Mouse (Mus musculus): ENCODE measurements around the gene Esrrg. TPM values are rescaled to one million over a fixed set of nuclear protein-coding genes. Genes with fewer than 3 reads are reported as not detected.

Esrrg gene
- polyA plus RNA-seq, 1 experiment = 12.7 TPM

- Histone ChIP-seq H3K4me3 (ENCODE audit: insufficient read depth, low read length) (no peak overlapping the region), H3K4me1 (ENCODE audit: control insufficient read depth, insufficient read depth, low read length) (no peaks in the 10 kb centered on the region), H3K27ac (ENCODE audit: insufficient read depth, low read length) (no peak overlapping the region)
- TF ChIP-seq CTCF (IDR thresholded peaks at IDR 0.05; ENCODE audit: extremely low read depth, insufficient read depth, low read length) (no peak), POLR2A (IDR thresholded peaks at IDR 0.05; ENCODE audit: extremely low read depth, insufficient read depth, low read length) (no peak)
These were observed 253.7 kb downstream of the Esrrg start for GRCm38 (mm10) chr1:187862339-187862738.

- TF ChIP-seq POLR2A (IDR thresholded peaks at IDR 0.05; ENCODE audit: extremely low read depth, insufficient read depth, low read length) (no peak), CTCF (IDR thresholded peaks at IDR 0.05; ENCODE audit: extremely low read depth, insufficient read depth, low read length) (no peak)
- Histone ChIP-seq H3K4me1 (ENCODE audit: control insufficient read depth, insufficient read depth, low read length) (no peaks in the 10 kb centered on the region), H3K4me3 (ENCODE audit: insufficient read depth, low read length) (no peak overlapping the region), H3K27ac (ENCODE audit: insufficient read depth, low read length) (no peak overlapping the region)
These were observed 259.8 kb downstream of the Esrrg start for GRCm38 (mm10) chr1:187868427-187868826.

GRCm38 (mm10) chr1:187872208-187872607 is 263.6 kb downstream of the Esrrg start:
- TF ChIP-seq POLR2A (IDR thresholded peaks at IDR 0.05; ENCODE audit: extremely low read depth, insufficient read depth, low read length) (no peak), CTCF (IDR thresholded peaks at IDR 0.05; ENCODE audit: extremely low read depth, insufficient read depth, low read length) (no peak)
- Histone ChIP-seq H3K4me3 (ENCODE audit: insufficient read depth, low read length) (no peak overlapping the region), H3K27ac (ENCODE audit: insufficient read depth, low read length) (no peak overlapping the region), H3K4me1 (ENCODE audit: control insufficient read depth, insufficient read depth, low read length) (no peaks in the 10 kb centered on the region)

GRCm38 (mm10) chr1:187872744-187873143 is 264.2 kb downstream of the Esrrg start:
- no peak for TF ChIP-seq CTCF (IDR thresholded peaks at IDR 0.05; ENCODE audit: extremely low read depth, insufficient read depth, low read length)
- TF ChIP-seq POLR2A (IDR thresholded peaks at IDR 0.05; ENCODE audit: extremely low read depth, insufficient read depth, low read length) = no peak
- H3K4me1 ChIP-seq (ENCODE audit: control insufficient read depth, insufficient read depth, low read length) = no peaks in the 10 kb centered on the region
- no peak overlapping the region for H3K27ac ChIP-seq (ENCODE audit: insufficient read depth, low read length)
- no peak overlapping the region for H3K4me3 ChIP-seq (ENCODE audit: insufficient read depth, low read length)

GRCm38 (mm10) chr1:187873770-187874169 is 265.2 kb downstream of the Esrrg start:
- Histone ChIP-seq H3K27ac (ENCODE audit: insufficient read depth, low read length) (no peak overlapping the region), H3K4me1 (ENCODE audit: control insufficient read depth, insufficient read depth, low read length) (peaks cover 2% of the 10 kb centered on the region), H3K4me3 (ENCODE audit: insufficient read depth, low read length) (no peak overlapping the region)
- TF ChIP-seq POLR2A (IDR thresholded peaks at IDR 0.05; ENCODE audit: extremely low read depth, insufficient read depth, low read length) = no peak
- TF ChIP-seq CTCF (IDR thresholded peaks at IDR 0.05; ENCODE audit: extremely low read depth, insufficient read depth, low read length) = no peak

- no peak overlapping the region for H3K27ac ChIP-seq (ENCODE audit: insufficient read depth, low read length)
- no peak overlapping the region for H3K4me3 ChIP-seq (ENCODE audit: insufficient read depth, low read length)
- TF ChIP-seq CTCF (IDR thresholded peaks at IDR 0.05; ENCODE audit: extremely low read depth, insufficient read depth, low read length) (no peak), POLR2A (IDR thresholded peaks at IDR 0.05; ENCODE audit: extremely low read depth, insufficient read depth, low read length) (no peak)
- H3K4me1 ChIP-seq (ENCODE audit: control insufficient read depth, insufficient read depth, low read length) = no peaks in the 10 kb centered on the region
These were observed 278.7 kb downstream of the Esrrg start for GRCm38 (mm10) chr1:187887270-187887669.

GRCm38 (mm10) chr1:187888142-187888541 is 279.6 kb downstream of the Esrrg start:
- no peaks in the 10 kb centered on the region for H3K4me1 ChIP-seq (ENCODE audit: control insufficient read depth, insufficient read depth, low read length)
- no peak overlapping the region for H3K27ac ChIP-seq (ENCODE audit: insufficient read depth, low read length)
- H3K4me3 ChIP-seq (ENCODE audit: insufficient read depth, low read length) = no peak overlapping the region
- no peak for TF ChIP-seq CTCF (IDR thresholded peaks at IDR 0.05; ENCODE audit: extremely low read depth, insufficient read depth, low read length)
- no peak for TF ChIP-seq POLR2A (IDR thresholded peaks at IDR 0.05; ENCODE audit: extremely low read depth, insufficient read depth, low read length)

GRCm38 (mm10) chr1:187889096-187889495 is 280.5 kb downstream of the Esrrg start:
- H3K4me1 ChIP-seq (ENCODE audit: control insufficient read depth, insufficient read depth, low read length) = no peaks in the 10 kb centered on the region

GRCm38 (mm10) chr1:187891262-187891661 is 282.7 kb downstream of the Esrrg start:
- TF ChIP-seq CTCF (IDR thresholded peaks at IDR 0.05; ENCODE audit: extremely low read depth, insufficient read depth, low read length) (no peak), POLR2A (IDR thresholded peaks at IDR 0.05; ENCODE audit: extremely low read depth, insufficient read depth, low read length) (no peak)
- no peak overlapping the region for H3K4me3 ChIP-seq (ENCODE audit: insufficient read depth, low read length)

More at GRCm38 (mm10) chr1:187889096-187889495, 280.5 kb downstream of the Esrrg start:
- TF ChIP-seq CTCF (IDR thresholded peaks at IDR 0.05; ENCODE audit: extremely low read depth, insufficient read depth, low read length) (no peak), POLR2A (IDR thresholded peaks at IDR 0.05; ENCODE audit: extremely low read depth, insufficient read depth, low read length) (no peak)
- Histone ChIP-seq H3K27ac (ENCODE audit: insufficient read depth, low read length) (no peak overlapping the region), H3K4me3 (ENCODE audit: insufficient read depth, low read length) (no peak overlapping the region)

GRCm38 (mm10) chr1:187895459-187895858 is 286.9 kb downstream of the Esrrg start:
- no peak overlapping the region for H3K27ac ChIP-seq (ENCODE audit: insufficient read depth, low read length)
- TF ChIP-seq CTCF (IDR thresholded peaks at IDR 0.05; ENCODE audit: extremely low read depth, insufficient read depth, low read length) = no peak
- no peak for TF ChIP-seq POLR2A (IDR thresholded peaks at IDR 0.05; ENCODE audit: extremely low read depth, insufficient read depth, low read length)
- no peaks in the 10 kb centered on the region for H3K4me1 ChIP-seq (ENCODE audit: control insufficient read depth, insufficient read depth, low read length)
- H3K4me3 ChIP-seq (ENCODE audit: insufficient read depth, low read length) = no peak overlapping the region

More at GRCm38 (mm10) chr1:187891262-187891661, 282.7 kb downstream of the Esrrg start:
- Histone ChIP-seq H3K4me1 (ENCODE audit: control insufficient read depth, insufficient read depth, low read length) (no peaks in the 10 kb centered on the region), H3K27ac (ENCODE audit: insufficient read depth, low read length) (no peak overlapping the region)
